Mouse (Mus musculus) hindlimb bud, embryonic 11.5 days (tissue): ENCODE data around the gene Prl8a8.

Source experiments
- DNase-seq: peaks from one replicate; pipeline ENCODE4 v3.0.0-alpha.2; 2012; ENCODE audit warnings: low read depth, low spot score; ENCODE audit errors: extremely low spot score

Gene Prl8a8

GRCm38 (mm10) chr13:27513117-27513516, at the start of gene Prl8a8:
Gene Prl8a8, minus strand, starts transcription at chr13:27513217.
- no peak for DNase-seq

GRCm38 (mm10) chr13:27553336-27553735, 40.3 kb upstream of the Prl8a8 start:
- no peak for DNase-seq

- DNase-seq: no peak
Measured at GRCm38 (mm10) chr13:27523156-27523555, 10.1 kb upstream of the Prl8a8 start.

GRCm38 (mm10) chr13:27507645-27508044, 5.4 kb downstream of the Prl8a8 start:
- DNase-seq: no peak
